Mouse (Mus musculus) heart, adult 2 months (tissue): ENCODE measurements at regions not wholly inside any gene's neighbourhood (a gene's known extent, or its start where the extent isn't known, plus 50 kb on each side); places are given as distances from the start of the nearest gene placed in this dataset.

Source experiments
- DNase-seq, 2 experiments: peaks; one replicate each; pipeline ENCODE4 v3.0.0; 2021
- H3K27ac ChIP-seq: fragments of 200-600 bp; 2 replicates; pipeline ENCODE4 v1.8.1; 2022
- H3K27me3 ChIP-seq: fragments of 200-500 bp; 2 replicates; pipeline ENCODE4 v1.6.1; 2012; ENCODE audit warnings: mild to moderate bottlenecking, low read length, inconsistent platforms, mixed read lengths; ENCODE audit not compliant: control insufficient read depth, insufficient read depth
- H3K36me3 ChIP-seq: fragments of 200-500 bp; 2 replicates; pipeline ENCODE4 v1.6.1; 2012; ENCODE audit warnings: low read length, inconsistent platforms; ENCODE audit not compliant: control insufficient read depth, insufficient read depth
- H3K4me1 ChIP-seq: fragments of 200-500 bp; 2 replicates; pipeline ENCODE4 v1.6.1; 2011; ENCODE audit warnings: low read length; ENCODE audit not compliant: control insufficient read depth, insufficient read depth
- H3K4me3 ChIP-seq: fragments of 200-600 bp; 2 replicates; pipeline ENCODE4 v1.8.1; 2022
- H3K79me2 ChIP-seq: fragments of 200-500 bp; replicated peaks from 2 replicates; pipeline ENCODE4 v1.6.1; 2012; ENCODE audit warnings: mild to moderate bottlenecking, inconsistent platforms, low read length, moderate library complexity, mixed read lengths; ENCODE audit not compliant: control insufficient read depth, insufficient read depth
- H3K9ac ChIP-seq: fragments of 200-500 bp; 2 replicates; pipeline ENCODE4 v1.6.1; 2012; ENCODE audit warnings: low read depth, mild to moderate bottlenecking, control low read depth, inconsistent platforms, low read length, mixed read lengths
- CTCF ChIP-seq: fragments of 200-600 bp; IDR thresholded peaks from 2 replicates; pipeline ENCODE4 v1.8.1; 2022; ENCODE audit warnings: antibody characterized with exemption, mild to moderate bottlenecking, moderate library complexity
- EP300 ChIP-seq: fragments of 200-500 bp; IDR thresholded peaks from 2 replicates; pipeline ENCODE4 v1.6.1; 2011; ENCODE audit warnings: low read depth, low read length, control low read depth; ENCODE audit not compliant: insufficient read depth
- POLR2A ChIP-seq: fragments of 200-500 bp; IDR thresholded peaks from 2 replicates; pipeline ENCODE4 v1.6.1; 2011; ENCODE audit warnings: mild to moderate bottlenecking, low read depth, low read length, control low read depth; ENCODE audit not compliant: insufficient read depth
- whole genome bisulfite sequencing: fragments of 180-500 bp; shearing (Covaris S2); methylation state at CpG from one replicate; pipeline ENCODE4 v1.1.7; 2018; 5-methylcytosine and 5-hydroxymethylcytosine counted together
- intact Hi-C: fragments of 180-260 bp; cut with DNase I; formaldehyde crosslinking; loops from one replicate; pipeline ENCODE4 v1.15.1; 2025

DNA sequence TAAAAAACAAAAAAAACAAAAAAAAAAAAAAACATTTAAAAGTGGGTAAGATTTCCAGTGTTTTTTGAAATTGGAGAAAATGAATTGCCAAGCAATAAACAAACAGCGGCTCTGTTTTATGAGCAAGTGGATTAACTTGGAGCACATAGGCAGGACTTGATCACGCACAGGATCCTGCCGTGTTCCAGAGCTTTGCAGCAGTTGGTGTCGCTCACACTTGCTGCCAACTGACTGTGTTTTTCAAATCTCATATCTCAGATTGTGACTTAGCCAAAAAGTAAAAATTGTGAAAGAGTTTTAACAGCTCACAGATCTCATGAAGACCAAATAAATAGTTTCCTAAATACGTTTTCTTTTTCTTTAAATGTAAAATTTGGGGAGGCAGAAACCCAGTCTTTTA, 547.4 kb upstream of the Gm26657 start:
- TF ChIP-seq POLR2A (no peak), CTCF (no peak), EP300 (no peak)
- no peak overlapping the region for H3K27ac ChIP-seq
- H3K4me1 ChIP-seq = no peaks in the 10 kb centered on the region
- H3K36me3 ChIP-seq = no peaks in the 10 kb centered on the region
- intact Hi-C loops = no loop called here
- DNase-seq = no peak
- H3K79me2 ChIP-seq = no peaks in the 10 kb centered on the region
- no peak overlapping the region for H3K9ac ChIP-seq
- no peaks in the 10 kb centered on the region for H3K27me3 ChIP-seq
- WGBS = 82% methylated on average over 5 of the region's 5 CpGs
- no peak overlapping the region for H3K4me3 ChIP-seq

GRCm38 (mm10) chr4:56179566-56179965, 560.3 kb upstream of the Gm26657 start:
- Histone ChIP-seq H3K9ac (no peak overlapping the region), H3K79me2 (no peaks in the 10 kb centered on the region), H3K4me1 (no peaks in the 10 kb centered on the region), H3K36me3 (no peaks in the 10 kb centered on the region), H3K27me3 (no peaks in the 10 kb centered on the region), H3K4me3 (no peak overlapping the region), H3K27ac (no peak overlapping the region)
- 77% methylated on average over 5 of the region's 5 CpGs for WGBS
- DNase-seq = no peak
- TF ChIP-seq CTCF = no peak
- TF ChIP-seq POLR2A = no peak
- TF ChIP-seq EP300 = no peak
- intact Hi-C loops = no loop called here

- Histone ChIP-seq H3K27me3 (no peaks in the 10 kb centered on the region), H3K4me1 (no peaks in the 10 kb centered on the region), H3K27ac (no peak overlapping the region), H3K9ac (no peak overlapping the region), H3K79me2 (no peaks in the 10 kb centered on the region), H3K36me3 (no peaks in the 10 kb centered on the region), H3K4me3 (no peak overlapping the region)
- intact Hi-C loops = no loop called here
- WGBS = 69% methylated on average over 9 of the region's 9 CpGs
- DNase-seq = no peak
- TF ChIP-seq EP300 = no peak
- TF ChIP-seq CTCF = no peak
- no peak for TF ChIP-seq POLR2A
These were observed 560.9 kb upstream of the Gm26657 start for GRCm38 (mm10) chr4:56178844-56179481.

- intact Hi-C loops = no loop called here
- no peaks in the 10 kb centered on the region for H3K4me1 ChIP-seq
- TF ChIP-seq CTCF (no peak), EP300 (no peak), POLR2A (no peak)
- DNase-seq = no peak
- no peak overlapping the region for H3K9ac ChIP-seq
- H3K36me3 ChIP-seq = no peaks in the 10 kb centered on the region
- WGBS = 85% methylated on average over 3 of the region's 3 CpGs
- H3K27ac ChIP-seq = no peak overlapping the region
- no peaks in the 10 kb centered on the region for H3K27me3 ChIP-seq
- H3K4me3 ChIP-seq = no peak overlapping the region
- H3K79me2 ChIP-seq = no peaks in the 10 kb centered on the region
These were observed 578.6 kb upstream of the Gm26657 start for GRCm38 (mm10) chr4:56161257-56161594.

DNA sequence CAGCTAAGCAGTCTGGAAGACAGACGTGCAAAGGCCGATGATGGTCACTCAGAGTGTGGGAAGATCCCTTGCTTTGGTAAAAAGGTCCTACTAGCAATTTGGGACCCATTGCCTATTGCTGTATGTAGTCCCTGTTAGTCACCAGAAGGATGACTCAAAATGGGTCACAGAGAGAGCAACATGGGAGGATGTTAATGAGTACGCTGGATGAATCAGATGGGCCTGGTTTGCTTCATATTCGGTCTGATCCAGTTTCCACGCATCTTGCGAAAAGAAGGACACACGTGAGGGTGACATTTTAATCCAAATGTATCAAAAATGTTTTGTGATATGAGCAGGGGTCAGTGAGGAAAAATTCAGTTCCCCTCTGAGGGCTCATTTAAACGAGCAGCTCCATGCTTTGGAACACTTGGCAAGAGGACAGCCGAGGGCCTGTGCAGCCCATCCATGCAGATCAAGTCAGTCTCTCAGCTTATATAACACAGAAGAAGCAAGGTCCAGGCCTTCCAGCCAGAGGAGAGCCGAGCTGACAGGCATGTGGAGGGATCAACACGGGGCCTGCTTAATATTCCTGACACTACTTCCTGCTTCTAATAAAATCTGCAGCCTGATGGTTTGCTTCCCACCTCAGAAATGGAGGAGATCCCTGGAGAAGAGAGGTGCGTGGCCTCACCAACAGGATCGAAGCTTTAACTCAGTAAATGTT, 579.2 kb upstream of the Gm26657 start:
- 82% methylated on average over 13 of the region's 13 CpGs for WGBS
- H3K4me1 ChIP-seq = no peaks in the 10 kb centered on the region
- no peak for DNase-seq
- H3K9ac ChIP-seq = no peak overlapping the region
- TF ChIP-seq POLR2A = no peak
- TF ChIP-seq CTCF = no peak
- no peak for TF ChIP-seq EP300
- no peaks in the 10 kb centered on the region for H3K27me3 ChIP-seq
- H3K27ac ChIP-seq = no peak overlapping the region
- H3K79me2 ChIP-seq = no peaks in the 10 kb centered on the region
- H3K4me3 ChIP-seq = no peak overlapping the region
- intact Hi-C loops = no loop called here
- no peaks in the 10 kb centered on the region for H3K36me3 ChIP-seq

GRCm38 (mm10) chr4:56157521-56158065, 582.3 kb upstream of the Gm26657 start:
- TF ChIP-seq CTCF (no peak), EP300 (no peak), POLR2A (no peak)
- Histone ChIP-seq H3K4me1 (no peaks in the 10 kb centered on the region), H3K27me3 (no peaks in the 10 kb centered on the region), H3K36me3 (no peaks in the 10 kb centered on the region), H3K4me3 (no peak overlapping the region), H3K9ac (no peak overlapping the region), H3K79me2 (no peaks in the 10 kb centered on the region), H3K27ac (no peak overlapping the region)
- WGBS = 83% methylated on average over 3 of the region's 3 CpGs
- no peak for DNase-seq
- intact Hi-C loops = no loop called here
